Mouse (Mus musculus) limb, embryonic 14.5 days (tissue): Measurements from ENCODE around the gene Car12. TPM values are rescaled to one million over a fixed set of nuclear protein-coding genes. Genes with fewer than 3 reads are reported as not detected.
"Not testable (repeated sequence)": the region's sequence is repeated elsewhere in the genome, so short reads cannot be mapped to it uniquely, and the experiment has no call there.

ENCODE experiments used
- ATAC-seq: fragments of 200-750 bp; cut with Nextera tagmentation; 2 replicates; pipeline ENCODE4 v1.8.0; 2017; ENCODE audit warnings: low read depth, moderate number of reproducible peaks, moderate TSS enrichment; ENCODE audit not compliant: low FRiP score
- DNase-seq: peaks from one replicate; pipeline ENCODE4 v3.0.0-alpha.2; 2015; ENCODE audit warnings: low spot score
- H3K27ac ChIP-seq: fragments of 300-500 bp; sonication (generic); replicated peaks from 2 replicates; pipeline ENCODE4 v1.5.1; 2014; ENCODE audit warnings: low read depth, mild to moderate bottlenecking, low read length, moderate library complexity, mixed read lengths
- H3K27me3 ChIP-seq: fragments of 300-500 bp; sonication (generic); 2 replicates; pipeline ENCODE4 v1.6.1; 2014; ENCODE audit warnings: low read length, mixed read lengths; ENCODE audit not compliant: control insufficient read depth, insufficient read depth
- H3K36me3 ChIP-seq: fragments of 300-500 bp; sonication (generic); 2 replicates; pipeline ENCODE4 v1.6.1; 2014; ENCODE audit warnings: mild to moderate bottlenecking, low read length, moderate library complexity, mixed read lengths; ENCODE audit not compliant: control insufficient read depth, insufficient read depth
- H3K4me1 ChIP-seq: fragments of 300-500 bp; sonication (generic); 2 replicates; pipeline ENCODE4 v1.6.1; 2014; ENCODE audit warnings: antibody characterized with exemption, low read length, mixed read lengths; ENCODE audit not compliant: control insufficient read depth, insufficient read depth
- H3K4me2 ChIP-seq: fragments of 300-500 bp; sonication (generic); replicated peaks from 2 replicates; pipeline ENCODE4 v1.6.1; 2014; ENCODE audit warnings: low read depth, mild to moderate bottlenecking, low read length, moderate library complexity; ENCODE audit not compliant: severe bottlenecking
- H3K4me3 ChIP-seq: fragments of 300-500 bp; sonication (generic); replicated peaks from 2 replicates; pipeline ENCODE4 v1.5.1; 2014; ENCODE audit warnings: low read length
- H3K9ac ChIP-seq: fragments of 300-500 bp; sonication (generic); 2 replicates; pipeline ENCODE4 v1.6.1; 2014; ENCODE audit warnings: mild to moderate bottlenecking, low read depth, low read length, moderate library complexity; ENCODE audit not compliant: severe bottlenecking
- H3K9me3 ChIP-seq: fragments of 300-500 bp; sonication (generic); 2 replicates; pipeline ENCODE4 v1.6.1; 2016; ENCODE audit warnings: low read length; ENCODE audit not compliant: control insufficient read depth
- POLR2A ChIP-seq: fragments of 200-500 bp; IDR thresholded peaks from 2 replicates; pipeline ENCODE4 v1.8.0; 2012; ENCODE audit warnings: inconsistent platforms, mild to moderate bottlenecking, moderate library complexity, borderline replicate concordance; ENCODE audit not compliant: insufficient read depth, insufficient read length; ENCODE audit errors: extremely low read depth
- WGBS: fragments of 180-500 bp; shearing (Covaris S2); extraction: QIAGEN DNeasy Blood & Tissue Kit; methylation state at CpG from one replicate; pipeline ENCODE4 v1.1.7; 2014; 5-methylcytosine and 5-hydroxymethylcytosine counted together
- polyA plus RNA-seq, 2 experiments: library from polyadenylated mRNA; depleted of rRNA in 1 of 2; stranded (reverse) in 1 of 2; unstranded in 1 of 2; fragments of >200 nt; fragmentation: Nextera tagmentation in 1 of 2; extraction: Ambion mirVana in 1 of 2; gene quantifications; 2 replicates each; pipeline versions ENCODE4 v1.2.1 to v1.2.3; 2012 to 2014

Car12 gene
- polyA plus RNA-seq, 2 experiments = 17.8 to 36.5 TPM

- H3K4me2 ChIP-seq = peak within 1 kb of the TSS; percentile 63
- ATAC-seq (peak; percentile 97), DNase-seq (peak; percentile 98)
- no peaks in the 10 kb centered on the region for H3K4me1 ChIP-seq
- under 1% methylated on average over 34 of the region's 42 CpGs for WGBS
- H3K27ac ChIP-seq = peak within 1 kb of the TSS; percentile 84
- TF ChIP-seq POLR2A = no peak; the same call in 1 of the 2 replicates
- H3K9me3 ChIP-seq = no peaks in the 10 kb centered on the region
- H3K9ac ChIP-seq = peak within 1 kb of the TSS; percentile 73
- H3K36me3 ChIP-seq = no peaks in the 10 kb centered on the region
- no peaks in the 10 kb centered on the region for H3K27me3 ChIP-seq
- peak within 1 kb of the TSS; percentile 64 for H3K4me3 ChIP-seq
These were observed 82.2 kb downstream of the Car12 start, which contains the start of gene Aph1b for GRCm38 (mm10) chr9:66795464-66796324. TSS of gene Aph1b (minus strand) at chr9:66795490.

- Histone ChIP-seq H3K4me3 (peak within 1 kb of the TSS; percentile 64), H3K9ac (no peak within 1 kb of the TSS; the same call in 1 of the 2 replicates), H3K4me2 (peak within 1 kb of the TSS; percentile 63), H3K27me3 (no peaks in the 10 kb centered on the region), H3K27ac (peak within 1 kb of the TSS; percentile 48; the same call in 1 of the 2 replicates), H3K4me1 (peaks cover 1% of the 10 kb centered on the region; the same call in 1 of the 2 replicates), H3K36me3 (no peaks in the 10 kb centered on the region), H3K9me3 (no peaks in the 10 kb centered on the region)
- no peak for ATAC-seq
- DNase-seq = no peak
- WGBS = 59% methylated on average over 5 of the region's 5 CpGs
- no peak for TF ChIP-seq POLR2A
These were observed 83.3 kb downstream of the Car12 start, which contains the start of gene Gm10647 for GRCm38 (mm10) chr9:66796739-66797138. TSS of gene Gm10647 (plus strand) at chr9:66797039.

- no peak for DNase-seq
- H3K4me2 ChIP-seq = no peak overlapping the region
- no peak overlapping the region for H3K9ac ChIP-seq
- no peak for TF ChIP-seq POLR2A
- H3K27ac ChIP-seq = no peak overlapping the region
- no peaks in the 10 kb centered on the region; the same call in 1 of the 2 replicates for H3K27me3 ChIP-seq
- no peaks in the 10 kb centered on the region for H3K9me3 ChIP-seq
- WGBS = 65% methylated on average over 12 of the region's 12 CpGs
- ATAC-seq = no peak
- no peak overlapping the region for H3K4me3 ChIP-seq
- no peaks in the 10 kb centered on the region for H3K36me3 ChIP-seq
- peaks cover 4% of the 10 kb centered on the region; the same call in 1 of the 2 replicates for H3K4me1 ChIP-seq
These were observed 88.5 kb downstream of the Car12 start for GRCm38 (mm10) chr9:66801947-66802346.

- H3K9ac ChIP-seq = peak overlapping the region; percentile 45
- not testable (repeated sequence) for H3K9me3 ChIP-seq, H3K4me1 ChIP-seq, H3K27ac ChIP-seq, H3K36me3 ChIP-seq, ATAC-seq, DNase-seq, H3K27me3 ChIP-seq
- H3K4me2 ChIP-seq = peak overlapping the region; percentile 49
- WGBS = 3% methylated on average over 25 of the region's 37 CpGs
- H3K4me3 ChIP-seq = peak overlapping the region; percentile 30
These were observed 92.5 kb downstream of the Car12 start for GRCm38 (mm10) chr9:66805951-66806350.

- Histone ChIP-seq H3K27me3 (no peaks in the 10 kb centered on the region), H3K36me3 (no peaks in the 10 kb centered on the region), H3K4me2 (no peak overlapping the region), H3K27ac (no peak overlapping the region), H3K9ac (no peak overlapping the region), H3K9me3 (no peaks in the 10 kb centered on the region), H3K4me1 (peaks cover 4% of the 10 kb centered on the region; the same call in 1 of the 2 replicates), H3K4me3 (no peak overlapping the region)
- no peak for TF ChIP-seq POLR2A
- no peak for DNase-seq
- no peak for ATAC-seq
- WGBS = 17% methylated on average over 2 of the region's 2 CpGs
These were observed 99.9 kb downstream of the Car12 start for GRCm38 (mm10) chr9:66813392-66813791.

Other genes with a start within 250 kb of the Car12 start
- 4.7 and 7.4 TPM in 2 replicates for gene Fbxl22, start 199.1 kb upstream of the Car12 start, polyA plus RNA-seq (2012; rRNA removed)
- gene Fbxl22, start 199.1 kb upstream of the Car12 start, polyA plus RNA-seq (2014; fragmentation: Nextera tagmentation; extraction: Ambion mirVana) = 5.4 and 6.5 TPM in 2 replicates
- 39.2 and 45.8 TPM in 2 replicates for gene Usp3, start 120.5 kb upstream of the Car12 start, polyA plus RNA-seq (2012; rRNA removed)
- 66.7 and 77.6 TPM in 2 replicates for gene Usp3, start 120.5 kb upstream of the Car12 start, polyA plus RNA-seq (2014; fragmentation: Nextera tagmentation; extraction: Ambion mirVana)
- 6.3 and 7.6 TPM in 2 replicates for gene Aph1b, start 81.8 kb downstream of the Car12 start, polyA plus RNA-seq (2012; rRNA removed)
- 11.4 and 13.2 TPM in 2 replicates for gene Aph1b, start 81.8 kb downstream of the Car12 start, polyA plus RNA-seq (2014; fragmentation: Nextera tagmentation; extraction: Ambion mirVana)
- gene Gm10647, start 83.4 kb downstream of the Car12 start, polyA plus RNA-seq (2012; rRNA removed) = 0.23 and 0.50 TPM in 2 replicates
- gene Gm10647, start 83.4 kb downstream of the Car12 start, polyA plus RNA-seq (2014; fragmentation: Nextera tagmentation; extraction: Ambion mirVana) = 0.47 and 0.63 TPM in 2 replicates
- 1.7 and 2.5 TPM in 2 replicates for gene Aph1c, start 121.0 kb downstream of the Car12 start, polyA plus RNA-seq (2012; rRNA removed)
- 2.8 and 4.3 TPM in 2 replicates for gene Aph1c, start 121.0 kb downstream of the Car12 start, polyA plus RNA-seq (2014; fragmentation: Nextera tagmentation; extraction: Ambion mirVana)
- 14.3 and 15.1 TPM in 2 replicates for gene Rab8b, start 206.0 kb downstream of the Car12 start, polyA plus RNA-seq (2012; rRNA removed)
- gene Rab8b, start 206.0 kb downstream of the Car12 start, polyA plus RNA-seq (2014; fragmentation: Nextera tagmentation; extraction: Ambion mirVana) = 15.4 and 16.8 TPM in 2 replicates
- 196 and 292 TPM in 2 replicates for gene Rps27l, start 232.4 kb downstream of the Car12 start, polyA plus RNA-seq (2012; rRNA removed)
- gene Rps27l, start 232.4 kb downstream of the Car12 start, polyA plus RNA-seq (2014; fragmentation: Nextera tagmentation; extraction: Ambion mirVana) = 596 and 633 TPM in 2 replicates